Mouse (Mus musculus): Measurements from ENCODE around the gene Slfn2.

DNA sequence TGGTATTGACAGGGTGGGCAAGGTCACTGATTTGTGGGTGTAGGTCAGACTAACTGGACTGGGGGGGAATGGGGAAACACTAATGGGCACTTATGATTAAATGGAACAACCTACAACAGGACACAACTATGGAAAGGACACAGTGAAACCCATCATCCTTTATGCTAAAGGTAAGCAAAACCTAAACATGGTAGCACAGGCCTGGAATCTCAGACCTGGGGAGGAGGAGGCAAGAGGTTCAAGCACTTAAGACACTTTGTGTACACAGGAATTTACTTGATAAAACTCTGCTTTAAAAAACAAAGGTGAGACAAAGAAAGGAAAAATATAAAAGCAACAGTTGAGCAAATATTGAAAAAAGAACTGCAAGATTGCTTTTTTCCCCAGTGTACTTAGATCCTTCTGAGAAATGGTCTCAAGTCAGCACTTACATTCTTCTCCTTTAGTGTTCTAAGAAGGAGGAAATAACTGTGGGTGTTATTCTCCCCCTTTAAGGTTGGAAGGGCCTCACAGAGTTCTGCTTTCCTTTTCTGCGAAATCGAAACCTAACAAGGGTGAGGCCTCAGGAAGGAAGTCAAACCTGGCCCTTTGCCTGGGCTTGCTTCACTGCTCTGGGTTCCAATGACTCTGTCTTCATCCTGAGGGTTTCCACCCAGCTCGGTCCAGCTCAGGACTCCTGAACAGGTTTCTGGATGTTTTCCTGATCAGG is 13.0 kb downstream of the Slfn2 start:
- TF ChIP-seq CTCF (IDR thresholded peaks at IDR 0.05; ENCODE audit: control insufficient read depth, insufficient read depth, insufficient read length): no peak
- no peak for TF ChIP-seq USF1 (IDR thresholded peaks at IDR 0.05; ENCODE audit: low read depth)
- no peak for TF ChIP-seq MAX (IDR thresholded peaks at IDR 0.05)
- TF ChIP-seq MYOG (IDR thresholded peaks at IDR 0.05; ENCODE audit: control insufficient read depth, extremely low read depth, insufficient read length): no peak
- no peak for TF ChIP-seq CEBPB (IDR thresholded peaks at IDR 0.05; ENCODE audit: low read depth)
